Comparison of ENCODE assay signal across 8 mouse cellular contexts in genomic region chr19:34254880-34255681, GRCm38 (mm10). TPM values are rescaled to one million over a fixed set of nuclear protein-coding genes. Genes with fewer than 3 reads are reported as not detected.
DNase-seq lines count a peak whose midpoint lies in the region; ATAC-seq and TF ChIP-seq lines count a peak whose summit lies in the region.

Acta2 (minus strand) TSS chr19:34255590.

- 0 out of 2 replicates have a peak within 1 kb of the TSS, but pooled peaks have one; percentile 45 for H3K9ac ChIP-seq in intestine, postnatal 0 days (ENCODE audit: low read depth, low read length)

- TF ChIP-seq POLR2A in kidney, adult 2 months (IDR thresholded peaks at IDR 0.05; ENCODE audit: low read depth, low read length) = no peak

- ATAC-seq in intestine, postnatal 0 days = peak; percentile 68

- H3K36me3 ChIP-seq in kidney, adult 2 months (ENCODE audit: control insufficient read depth, insufficient read depth, low read length) = no peaks in the 10 kb centered on the region
- no peaks in the 10 kb centered on the region for H3K36me3 ChIP-seq in intestine, postnatal 0 days (ENCODE audit: control insufficient read depth, insufficient read depth)

- peak within 1 kb of the TSS; percentile 25 for H3K4me2 ChIP-seq in intestine, postnatal 0 days (replicated peaks; ENCODE audit: low read depth)

- peak; percentile 11 for DNase-seq in kidney, adult 2 months
- DNase-seq in kidney, adult 8-10 months = no peak
- DNase-seq in adrenal gland, adult 2 months = no peak
- DNase-seq in gastrocnemius, postnatal 36 days = peak in 1 of 2 experiments; percentile 11
- peak; percentile 78 to 82 for DNase-seq in lung, postnatal 4 days
- DNase-seq in yolk sac, embryonic 10.5 days (ENCODE audit: low spot score) = peak; percentile 41
- DNase-seq in thymus, postnatal 10 days (ENCODE audit: low spot score in 2 of 2) = no peak

- no peaks in the 10 kb centered on the region for H3K27me3 ChIP-seq in kidney, adult 2 months (replicated peaks; ENCODE audit: control insufficient read depth, insufficient read depth, low read length)
- H3K27me3 ChIP-seq in intestine, postnatal 0 days (replicated peaks; ENCODE audit: control insufficient read depth, insufficient read depth, low read length) = no peaks in the 10 kb centered on the region

- H3K4me3 ChIP-seq in kidney, adult 2 months (ENCODE audit: insufficient read depth, low read depth, low read length) = no peak within 1 kb of the TSS
- H3K4me3 ChIP-seq in intestine, postnatal 0 days (ENCODE audit: low read depth, low read length) = peak within 1 kb of the TSS; percentile 40

- no peaks in the 10 kb centered on the region for H3K9me3 ChIP-seq in intestine, postnatal 0 days (ENCODE audit: control insufficient read depth)

- intact Hi-C loops in gastrocnemius, postnatal 36 days (cut with DNase I) = no loop called here

- TF ChIP-seq CTCF in kidney, adult 2 months (conservative IDR thresholded peaks at IDR 0.05; ENCODE audit: insufficient read depth, insufficient read length, low read depth, low read length) = no peak
- TF ChIP-seq CTCF in intestine, postnatal 0 days (IDR thresholded peaks at IDR 0.05; ENCODE audit: low read depth) = no peak

- H3K27ac ChIP-seq in kidney, adult 2 months (ENCODE audit: insufficient read depth, low read depth, low read length) = peak within 1 kb of the TSS; percentile 26
- peak within 1 kb of the TSS; percentile 62 for H3K27ac ChIP-seq in intestine, postnatal 0 days (ENCODE audit: low read depth, low read length)

- 31% methylated on average over 16 of the region's 16 CpGs for WGBS in kidney, adult 2 months
- 44% methylated on average over 16 of the region's 16 CpGs for WGBS in intestine, postnatal 0 days

- no peaks in the 10 kb centered on the region for H3K4me1 ChIP-seq in kidney, adult 2 months (ENCODE audit: control insufficient read depth, insufficient read depth, low read length)
- no peaks in the 10 kb centered on the region for H3K4me1 ChIP-seq in intestine, postnatal 0 days (replicated peaks; ENCODE audit: control insufficient read depth, insufficient read depth, low read length)

RNA-seq across cellular contexts. Expression of gene Acta2, which starts in this region (rescaled TPM):
- 88.2 and 172 TPM in 2 replicates for polyA plus RNA-seq in kidney, adult 2 months (2012; rRNA removed)
- total RNA-seq in adrenal gland, adult 2 months (2021) = 10 to 100 TPM; 41.2 to 96.7 TPM
- 22.7 and 23.2 TPM in 2 replicates for polyA plus RNA-seq in adrenal gland, adult 2 months (2012; rRNA removed)
- total RNA-seq in gastrocnemius, postnatal 36 days (2021) = 10 to 100 TPM; 38.5 to 49.4 TPM
- polyA plus RNA-seq in intestine, postnatal 0 days (2015; fragmentation: Nextera tagmentation; extraction: Ambion mirVana) = 1,651 and 1,727 TPM in 2 replicates

Comparison
In these comparisons a context has a peak if more than half of its experiments do, and no peak if none do; other contexts are left out.
1. DNase-seq: peak in kidney, adult 2 months (single experiment), lung, postnatal 4 days (2 of 2) and yolk sac, embryonic 10.5 days (single experiment); none in kidney, adult 8-10 months (0 of 2), adrenal gland, adult 2 months (single experiment) and thymus, postnatal 10 days (0 of 2).